Mouse (Mus musculus) cerebellum, postnatal 25 days (tissue): Measurements from ENCODE around the gene Btbd1.

Experiments used
- DNase-seq, 2 experiments: peaks; one replicate each; pipeline ENCODE4 v3.0.0; 2021; ENCODE audit warnings: mixed read lengths in 2 of 2

Btbd1 gene

DNA sequence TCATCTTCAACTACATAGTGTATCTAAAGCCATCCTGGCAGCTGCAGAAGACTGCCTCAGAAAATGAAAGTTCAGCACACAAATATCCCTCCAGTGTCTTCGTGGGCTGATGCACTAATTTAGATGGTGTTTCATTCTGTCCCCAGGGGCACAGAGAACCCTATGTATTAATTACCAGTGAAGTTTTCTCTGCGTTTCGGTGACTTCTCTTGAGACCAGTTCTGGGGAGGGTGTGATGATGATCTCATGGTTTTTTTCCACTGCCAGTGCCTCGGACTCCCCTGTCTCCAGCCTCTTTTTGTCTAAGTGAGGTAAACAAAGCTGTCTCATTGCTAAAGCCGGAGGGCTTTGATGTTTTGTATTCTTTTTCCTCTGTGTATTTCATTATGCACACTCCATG, 53.9 kb downstream of the Btbd1 start:
- DNase-seq: no peak

DNA sequence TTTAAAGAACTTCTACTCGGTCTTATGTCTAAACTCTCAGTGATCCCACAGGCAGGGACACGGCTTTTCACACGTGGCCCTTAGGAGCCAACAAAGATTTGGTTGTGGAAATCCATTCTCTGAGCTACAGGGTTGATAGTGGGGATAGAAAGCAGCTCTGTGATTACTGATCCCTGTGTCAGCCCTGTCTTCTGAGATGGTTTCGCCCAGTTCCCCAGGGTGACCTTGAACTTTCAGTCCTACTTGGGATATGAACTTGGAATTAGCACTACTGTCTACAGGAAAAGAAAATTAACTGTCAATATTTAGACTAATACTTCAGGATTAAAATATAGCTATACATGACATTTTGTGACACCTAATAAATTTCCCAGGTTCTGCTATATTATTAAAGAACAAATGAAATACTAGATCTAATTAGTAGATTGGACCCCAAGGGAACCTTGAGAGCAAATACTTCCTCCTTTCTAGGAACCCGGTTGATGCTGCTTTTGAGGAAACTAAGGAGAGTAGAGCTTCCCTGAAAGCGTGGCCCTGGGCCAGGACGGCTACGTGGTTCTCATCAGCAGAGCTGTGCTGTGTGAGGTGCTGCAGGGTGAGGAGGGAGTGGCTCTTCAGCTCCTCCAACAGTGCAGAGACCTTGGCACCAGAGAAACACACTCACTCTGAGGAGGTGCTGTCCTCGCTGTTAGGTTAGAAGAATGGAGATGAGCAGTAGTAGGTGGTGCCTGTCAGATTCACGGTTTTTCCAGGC, 56.3 kb downstream of the Btbd1 start:
- DNase-seq: peak in 1 of 2 experiments; percentile 17

DNA sequence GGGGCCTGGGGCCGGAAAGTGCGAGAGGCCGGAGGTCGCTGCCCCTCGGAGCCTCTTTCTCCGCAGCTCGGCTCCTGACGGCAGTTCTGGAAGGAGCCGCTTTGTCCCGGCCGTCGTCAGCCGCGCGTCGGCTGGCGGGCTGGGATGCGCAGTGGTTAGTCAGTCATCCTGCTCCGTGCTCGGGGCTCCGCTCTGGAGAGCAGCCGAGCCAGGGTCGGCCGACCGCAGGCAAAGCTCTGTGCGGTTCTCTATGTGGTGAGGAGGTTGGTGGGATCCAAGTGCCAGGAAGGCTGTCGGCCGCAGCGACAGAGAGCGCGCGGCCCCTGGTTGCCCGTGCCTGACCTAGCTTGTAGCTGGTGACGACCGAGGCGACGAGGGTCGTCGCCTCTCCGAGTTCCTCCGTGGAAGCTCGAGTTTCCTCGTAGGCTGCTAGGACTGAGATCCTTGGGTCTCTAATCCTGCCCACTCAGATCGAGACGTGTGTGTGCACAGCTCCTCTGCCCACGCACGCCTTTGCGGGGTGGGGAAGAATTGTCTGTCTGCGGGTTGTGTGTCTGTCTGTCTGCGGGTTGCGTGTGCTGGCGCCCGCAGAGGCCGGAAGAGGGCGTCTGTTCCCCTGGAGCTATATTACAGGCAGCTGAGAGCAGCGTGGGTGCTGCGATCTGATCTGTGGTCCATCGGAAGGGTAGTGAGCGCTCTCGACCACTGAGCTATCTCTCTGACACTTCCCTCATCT, 66.0 kb downstream of the Btbd1 start:
- peak in 1 of 2 experiments; percentile 35 for DNase-seq

DNA sequence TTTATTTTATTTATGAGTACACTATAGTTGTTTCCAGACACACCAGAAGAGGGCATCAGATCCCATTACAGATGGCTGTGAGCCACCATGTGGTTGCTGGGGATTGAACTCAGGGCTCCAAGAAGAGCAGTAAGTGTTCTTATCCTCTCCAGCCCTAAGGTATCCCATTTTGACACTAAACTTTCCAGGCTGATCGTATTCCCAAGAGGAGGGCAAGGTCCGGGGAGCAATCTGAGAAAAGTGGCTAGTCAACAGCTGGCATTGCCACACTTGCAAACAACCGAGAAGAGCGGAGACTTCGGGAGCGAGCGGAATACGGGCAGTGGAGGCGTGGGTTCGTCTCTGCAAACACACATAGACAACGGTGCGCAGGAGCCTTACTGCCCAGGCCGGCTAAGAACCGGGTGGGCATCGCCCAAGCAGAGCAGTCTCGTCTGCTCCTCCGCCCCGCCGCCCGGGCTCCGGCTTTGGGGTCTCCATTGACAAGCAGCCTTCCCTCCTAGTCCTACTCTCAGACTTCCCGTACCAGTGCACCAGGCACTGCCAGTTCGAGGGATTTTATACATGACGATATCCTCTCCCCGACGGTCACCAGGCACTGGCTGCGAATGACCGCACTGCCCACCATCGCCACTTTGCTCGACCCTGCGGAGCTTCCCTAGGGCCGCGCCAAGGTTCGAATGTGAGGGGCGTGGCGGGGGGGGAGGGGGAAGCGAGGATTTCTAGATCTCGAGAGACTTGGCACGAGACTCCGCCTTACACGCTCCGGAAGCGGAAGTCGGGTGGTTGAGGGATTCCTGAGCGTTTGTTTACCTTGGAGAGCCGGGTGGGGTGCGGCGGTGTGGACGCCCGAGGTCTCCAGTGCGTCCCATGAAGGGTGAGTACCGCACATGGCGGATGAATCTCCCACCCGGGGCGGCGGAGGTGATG, 66.8 kb downstream of the Btbd1 start, which contains the start of gene Ramac:
Gene Ramac, plus strand, starts transcription at position 746 of the 930 bp plus-strand sequence.
- DNase-seq: peak; percentile 81 to 92

DNA sequence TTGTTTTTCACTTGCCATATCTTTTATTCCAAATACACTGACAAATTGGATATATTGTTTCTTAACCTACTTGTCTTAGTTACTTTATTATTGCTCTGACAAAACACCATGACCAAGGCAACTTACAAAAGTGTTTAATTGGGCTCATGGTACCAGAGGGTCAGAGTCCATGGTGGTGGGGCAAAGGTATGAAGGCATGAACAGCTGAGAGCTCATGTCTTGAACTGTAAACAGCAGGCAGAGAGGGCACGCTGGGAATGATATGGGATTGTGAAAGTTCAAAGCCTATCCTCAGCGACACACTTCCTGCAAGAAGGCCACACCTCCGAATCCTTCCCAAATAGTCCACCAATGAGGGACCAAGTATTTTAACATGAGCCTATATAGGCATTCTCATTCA, 81.3 kb downstream of the Btbd1 start:
- DNase-seq: no peak

DNA sequence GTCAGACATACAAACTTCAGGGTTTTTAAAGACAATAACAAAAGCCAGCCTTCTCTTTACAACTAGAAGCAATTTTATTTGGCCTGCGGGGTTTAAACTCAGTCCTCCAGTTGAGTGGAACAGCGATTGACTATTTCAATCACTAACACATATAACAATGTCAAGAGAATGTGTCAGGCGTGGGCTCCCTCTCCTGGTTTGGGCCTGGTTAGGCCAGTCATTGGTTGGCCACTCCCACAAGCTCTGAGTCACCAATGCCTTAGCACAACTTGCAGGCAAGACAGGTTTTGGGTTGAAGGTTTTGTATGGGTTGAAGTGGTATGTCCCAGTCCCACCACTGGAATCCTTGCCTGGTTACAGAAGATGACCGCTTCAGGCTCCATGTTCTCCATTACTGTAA, 85.1 kb downstream of the Btbd1 start:
- DNase-seq: peak; percentile 31 to 60
